Mouse (Mus musculus) cerebral cortex, adult 2 months (tissue): Measurements from ENCODE around the gene Rbbp5.

Experiments used
- WGBS: fragments of 180-500 bp; shearing (Covaris S2); methylation state at CpG from one replicate; pipeline ENCODE4 v1.1.7; 2018; 5-methylcytosine and 5-hydroxymethylcytosine counted together

The Rbbp5 gene

DNA sequence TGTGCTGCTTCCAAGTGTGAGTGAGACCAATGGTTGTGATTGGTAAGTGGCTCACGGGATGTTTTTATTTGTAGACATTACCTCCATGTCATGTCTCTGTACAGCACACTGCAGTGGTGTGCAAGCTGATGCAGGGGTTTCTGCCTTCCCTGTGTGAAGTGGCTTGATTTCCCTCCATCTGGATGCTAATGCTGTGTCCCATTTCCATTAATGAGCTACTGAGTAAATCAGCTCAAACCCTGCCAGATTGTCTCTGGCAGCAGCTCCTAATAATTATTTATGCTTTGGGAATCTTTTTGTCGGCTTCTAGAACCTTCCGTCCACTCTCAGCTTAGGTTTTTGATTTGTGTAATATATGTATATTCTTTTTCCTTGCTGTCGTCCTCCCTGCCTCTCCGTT, 28.0 kb downstream of the Rbbp5 start:
- WGBS, result 45% methylated on average over 5 of the region's 5 CpGs

GRCm38 (mm10) chr1:132506058-132506457, 28.9 kb downstream of the Rbbp5 start, which contains the start of gene Tmem81:
Tmem81 (plus strand) TSS chr1:132506230.
- 57% methylated on average over 7 of the region's 7 CpGs for WGBS

DNA sequence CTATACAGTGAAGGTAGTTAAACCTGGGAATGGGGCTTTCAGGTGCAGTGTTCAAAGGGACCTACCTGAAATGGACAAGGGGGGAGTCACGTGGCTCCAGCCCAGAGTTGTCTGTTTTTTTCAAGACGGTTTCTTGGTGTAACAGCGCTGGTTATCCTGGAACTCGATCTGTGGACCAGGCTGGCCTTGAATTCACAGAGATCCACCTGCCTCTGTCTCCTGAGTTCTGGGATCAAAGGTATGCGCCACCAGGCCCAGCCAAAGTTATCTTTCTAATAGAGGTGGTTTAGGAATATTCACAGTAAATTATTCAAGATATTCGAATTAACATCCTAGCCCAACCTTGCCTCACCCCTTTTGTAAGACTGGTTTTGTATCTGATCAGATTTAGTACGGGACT, 29.5 kb downstream of the Rbbp5 start:
- WGBS, result 94% methylated on average over 7 of the region's 7 CpGs

DNA sequence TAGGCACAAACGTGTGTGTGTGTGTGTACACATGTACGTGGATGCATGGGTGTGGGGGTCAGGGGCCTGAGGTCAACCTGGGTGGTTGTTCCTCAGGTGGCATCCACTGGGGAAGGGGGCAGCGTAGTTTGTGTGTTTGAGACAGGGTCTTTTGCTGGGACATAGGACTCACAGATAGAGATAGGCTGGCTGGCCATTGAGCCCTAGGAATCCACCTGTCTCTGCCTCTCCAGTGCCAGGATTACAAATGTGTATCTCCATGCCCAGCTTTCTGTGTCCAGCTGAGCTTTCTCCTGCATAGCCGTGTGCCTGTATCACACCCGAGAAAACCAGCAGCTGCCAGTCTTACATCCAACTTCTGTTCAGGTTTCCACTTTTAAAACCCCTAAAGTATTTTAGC, 32.6 kb downstream of the Rbbp5 start:
- WGBS, result 67% methylated on average over 5 of the region's 5 CpGs

GRCm38 (mm10) chr1:132511521-132511920, 34.4 kb downstream of the Rbbp5 start:
- 46% methylated on average over 8 of the region's 8 CpGs for WGBS

- WGBS, result 53% methylated on average over 8 of the region's 8 CpGs
Observed at GRCm38 (mm10) chr1:132512106-132512505, 34.9 kb downstream of the Rbbp5 start.

DNA sequence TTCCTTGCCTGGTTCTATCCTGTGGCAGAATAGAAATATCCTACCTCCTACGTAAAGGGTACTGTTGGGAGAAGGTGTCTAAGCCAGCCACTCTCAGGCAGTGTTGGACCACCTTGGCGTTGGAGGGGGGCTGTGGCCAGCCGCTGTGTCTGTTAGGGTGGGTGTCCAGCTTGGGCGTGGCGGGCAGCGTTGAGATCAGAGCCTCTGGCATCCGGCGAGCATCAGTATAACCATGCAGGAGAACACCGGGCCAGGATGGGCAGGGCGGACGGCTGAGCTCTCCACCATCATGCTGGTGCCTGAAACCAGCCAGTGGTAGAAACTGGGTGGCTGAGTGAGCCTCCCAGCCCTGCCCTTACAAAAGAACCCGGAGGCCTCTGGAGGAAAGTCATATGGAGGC, 38.2 kb downstream of the Rbbp5 start:
- 91% methylated on average over 12 of the region's 12 CpGs for WGBS

GRCm38 (mm10) chr1:132516776-132517175, 39.6 kb downstream of the Rbbp5 start:
- WGBS, result 92% methylated on average over 11 of the region's 11 CpGs

DNA sequence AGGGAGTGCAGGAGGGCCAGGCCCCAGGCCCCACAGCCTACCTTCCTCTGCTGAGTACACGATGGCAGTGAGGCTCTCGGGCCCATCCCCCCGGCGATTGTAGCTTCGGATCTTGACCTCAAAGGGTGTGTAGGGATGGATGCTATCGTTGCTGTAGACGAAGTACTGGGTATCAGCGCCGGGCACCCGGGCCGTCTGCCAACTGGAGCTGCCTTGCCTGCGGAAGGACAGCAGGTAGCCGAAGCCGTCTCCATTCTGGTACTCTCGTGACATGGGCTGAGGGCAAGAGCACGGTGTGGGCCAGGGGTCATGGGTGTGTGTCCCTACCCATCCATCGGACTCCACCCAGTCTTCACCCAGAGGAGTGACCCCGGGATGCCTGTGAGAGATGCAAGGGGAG, 41.5 kb downstream of the Rbbp5 start:
- WGBS, result 76% methylated on average over 18 of the region's 18 CpGs

DNA sequence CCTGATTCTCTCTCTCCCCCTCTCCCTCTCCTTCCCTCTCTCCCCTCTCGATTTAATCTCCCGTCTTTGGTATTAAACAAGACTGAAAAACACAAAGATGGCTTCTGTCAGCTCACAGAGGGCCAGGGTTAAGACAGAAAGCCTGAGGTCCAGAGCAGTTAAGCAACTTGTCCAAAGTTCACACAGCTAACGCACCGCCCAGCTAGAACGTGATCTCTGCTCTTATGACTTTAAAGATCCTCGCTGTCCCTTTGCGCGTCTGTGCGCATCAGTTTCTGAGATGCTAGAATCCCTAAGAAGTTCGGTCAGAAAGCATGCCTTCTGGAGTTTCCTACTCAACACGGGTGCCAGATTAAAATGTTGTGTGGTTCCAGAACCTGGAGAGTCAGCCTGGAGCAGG, 42.6 kb downstream of the Rbbp5 start:
- WGBS, result 91% methylated on average over 11 of the region's 11 CpGs

DNA sequence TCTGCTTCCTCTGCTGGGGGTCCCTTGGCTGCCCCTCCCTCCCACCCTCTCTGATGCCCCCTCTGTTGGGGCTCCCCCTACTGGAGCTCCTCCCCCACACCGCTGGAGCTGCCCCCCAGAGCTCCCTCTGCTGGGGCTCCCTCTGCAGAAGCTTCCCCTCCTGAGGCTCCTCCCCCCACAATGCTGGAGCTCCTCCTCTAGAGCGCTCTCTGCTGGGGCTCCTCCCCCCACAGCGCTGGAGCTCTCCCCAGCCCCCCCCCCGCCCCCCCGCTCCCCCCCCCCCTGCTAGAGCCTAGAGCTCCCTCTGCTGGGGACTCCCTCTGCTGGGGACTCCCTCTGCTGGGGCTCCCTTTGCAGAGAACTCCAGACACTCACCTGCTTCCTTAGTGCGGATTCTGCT, 43.6 kb downstream of the Rbbp5 start:
- WGBS, result 11% methylated on average over 4 of the region's 6 CpGs

- WGBS, result 69% methylated on average over 8 of the region's 8 CpGs
Observed at GRCm38 (mm10) chr1:132523048-132523447, 45.9 kb downstream of the Rbbp5 start.

GRCm38 (mm10) chr1:132523920-132524319, 46.8 kb downstream of the Rbbp5 start:
- WGBS, result 37% methylated on average over 4 of the region's 4 CpGs

GRCm38 (mm10) chr1:132525832-132526231, 48.7 kb downstream of the Rbbp5 start:
- 4% methylated on average over 10 of the region's 10 CpGs for WGBS

DNA sequence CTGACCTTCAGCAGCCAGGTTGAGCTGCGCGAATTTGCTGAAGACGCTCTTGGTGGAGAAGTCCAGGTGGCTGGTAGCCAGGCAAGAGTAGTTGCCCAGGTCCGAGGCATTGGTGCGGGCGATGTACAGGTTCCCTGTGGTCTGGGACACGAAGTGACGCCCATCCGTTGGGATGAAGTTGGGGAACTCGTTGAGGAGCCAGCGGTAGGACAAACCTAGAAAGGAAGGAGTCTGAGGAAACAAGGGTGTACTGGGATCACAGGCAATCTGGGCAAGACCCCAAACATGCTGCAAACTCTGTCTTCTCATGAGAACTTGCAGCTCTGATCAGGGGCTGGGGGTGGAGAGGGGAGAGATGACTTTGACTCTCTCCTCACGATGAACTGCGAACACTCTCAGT, 50.9 kb downstream of the Rbbp5 start:
- WGBS, result 88% methylated on average over 13 of the region's 13 CpGs

DNA sequence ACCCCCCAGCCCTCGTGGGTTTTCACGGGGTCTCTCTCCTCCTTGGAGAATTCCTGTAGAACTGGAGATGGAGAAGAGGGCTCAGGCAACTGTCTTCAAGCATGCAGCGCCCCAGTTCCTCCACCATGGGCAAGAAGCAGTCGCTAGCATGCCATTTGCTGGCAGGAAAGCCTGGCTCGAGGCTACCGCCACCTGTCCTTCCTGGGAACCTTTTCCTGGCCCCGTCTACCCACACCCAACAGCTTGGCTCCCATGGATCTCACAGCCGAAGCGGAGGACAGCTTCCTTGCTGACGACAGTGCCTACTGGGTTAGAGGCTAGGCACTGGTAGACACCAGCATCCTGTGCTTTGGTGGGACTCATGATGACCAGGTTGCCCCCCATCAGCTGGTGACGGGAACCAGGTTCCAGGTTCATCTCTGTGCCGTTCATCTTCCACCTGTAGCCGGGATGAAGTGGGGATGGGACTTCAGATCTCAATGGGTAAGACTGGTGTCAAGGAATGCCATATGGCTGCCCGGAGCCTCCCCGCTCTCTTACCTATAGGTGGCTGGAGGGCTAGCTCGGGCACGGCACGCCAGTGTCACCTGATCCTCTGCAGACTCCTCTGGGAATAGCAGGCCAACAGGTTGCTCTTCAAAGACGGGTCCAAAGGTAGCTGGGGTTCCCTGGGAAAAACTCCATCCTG, 51.6 kb downstream of the Rbbp5 start:
- 79% methylated on average over 19 of the region's 19 CpGs for WGBS

DNA sequence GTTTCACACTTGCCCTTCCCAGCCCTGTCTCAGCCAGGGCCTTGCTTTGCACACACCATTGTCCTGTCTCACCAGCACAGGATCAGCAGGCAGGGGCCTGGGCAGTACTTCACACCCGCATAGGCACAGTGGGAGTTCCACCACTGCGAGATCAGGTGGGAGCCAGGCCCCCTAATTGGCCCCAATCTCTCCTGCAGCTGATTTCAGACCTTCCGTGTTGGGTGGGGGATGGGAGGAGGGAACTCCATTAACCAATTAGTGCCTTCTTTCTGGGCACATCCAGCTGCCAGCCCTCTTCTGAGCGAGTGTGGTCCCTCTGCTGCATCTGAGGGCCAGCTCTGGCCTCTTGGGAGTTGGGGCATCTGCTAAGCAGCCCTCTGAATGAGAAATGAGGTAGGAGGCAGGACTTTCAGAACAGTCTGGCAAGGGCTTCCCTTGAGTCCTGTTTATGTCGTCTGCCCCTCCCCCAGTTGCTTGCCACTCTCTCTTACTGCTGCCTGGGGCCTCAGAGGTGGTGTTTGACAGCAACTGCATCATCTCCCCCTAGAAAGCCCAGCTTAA, 53.5 kb downstream of the Rbbp5 start:
- WGBS, result 45% methylated on average over 5 of the region's 5 CpGs

DNA sequence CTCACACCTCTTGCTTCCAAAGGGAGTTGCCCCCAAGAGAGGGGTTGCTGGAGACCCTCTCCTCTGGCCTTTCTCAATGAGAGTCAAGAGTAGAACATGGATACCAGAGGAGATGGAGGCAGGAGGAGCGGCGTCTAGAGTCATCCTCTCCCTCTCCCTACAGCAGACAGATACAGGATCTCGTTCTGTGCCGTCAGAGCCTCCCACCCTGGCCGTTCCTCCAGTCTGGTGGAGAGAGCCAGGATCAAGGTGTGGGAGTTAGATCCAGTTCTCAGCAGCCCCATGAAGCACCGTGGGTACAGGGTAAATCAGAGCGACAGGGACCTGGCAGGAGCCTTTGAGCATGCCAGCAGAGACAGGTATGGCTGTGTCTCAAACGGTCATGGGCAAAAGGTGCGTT, 55.4 kb downstream of the Rbbp5 start:
- WGBS, result 52% methylated on average over 9 of the region's 9 CpGs

DNA sequence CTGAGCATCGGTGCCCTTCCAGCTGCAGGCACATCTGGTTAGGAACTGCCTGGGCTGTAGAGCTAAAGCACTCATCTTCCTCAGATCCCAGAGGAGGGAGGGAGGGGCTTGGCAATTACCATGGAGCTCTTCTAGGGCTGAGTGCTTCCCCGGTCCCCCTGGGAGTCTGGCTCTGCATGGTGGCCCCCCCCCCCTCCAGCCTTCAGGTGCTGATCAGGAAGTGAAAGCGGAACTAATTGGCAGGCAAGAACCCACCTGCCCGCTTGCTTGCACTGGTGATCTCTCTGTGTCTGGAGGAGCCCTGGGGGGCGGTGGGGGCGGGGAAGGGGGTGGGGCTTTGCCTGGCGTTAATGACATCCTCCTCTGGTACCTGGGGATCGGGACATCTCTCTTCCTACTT, 56.7 kb downstream of the Rbbp5 start:
- WGBS, result 33% methylated on average over 8 of the region's 8 CpGs

DNA sequence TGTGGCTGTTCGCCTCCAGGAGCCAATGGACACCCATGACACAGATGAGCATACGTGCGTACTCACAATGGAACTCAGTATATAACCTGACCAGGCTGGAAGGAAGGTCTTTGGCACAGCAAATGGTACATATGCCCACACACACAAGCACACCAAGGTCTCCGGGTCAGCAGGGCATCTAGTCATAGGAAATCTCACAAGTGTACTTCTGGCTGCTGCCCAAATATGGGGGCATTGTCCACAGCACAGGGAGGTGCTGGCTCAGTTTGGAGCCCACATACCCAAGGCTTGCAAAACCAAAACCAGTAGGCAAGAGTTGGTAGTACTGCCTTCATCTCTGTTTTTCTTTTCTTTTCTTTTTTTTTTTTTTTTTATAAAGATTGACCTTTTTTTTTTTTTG, 58.4 kb downstream of the Rbbp5 start:
- WGBS, result 78% methylated on average over 4 of the region's 4 CpGs

GRCm38 (mm10) chr1:132536416-132536815, 59.3 kb downstream of the Rbbp5 start:
- 66% methylated on average over 3 of the region's 3 CpGs for WGBS

- WGBS, result 68% methylated on average over 5 of the region's 5 CpGs
Observed at GRCm38 (mm10) chr1:132537736-132538135, 60.6 kb downstream of the Rbbp5 start.

- WGBS, result 59% methylated on average over 7 of the region's 7 CpGs
Observed at GRCm38 (mm10) chr1:132540701-132541100, 63.5 kb downstream of the Rbbp5 start.
